Mouse (Mus musculus) bone marrow, adult 2 months (tissue): ENCODE data around the gene Rars.

ENCODE experiments used
- CTCF ChIP-seq: fragments of 200-500 bp; IDR thresholded peaks from 2 replicates; pipeline ENCODE4 v1.5.1; 2011; ENCODE audit warnings: low read length, control low read depth; ENCODE audit not compliant: control insufficient read depth, insufficient read depth
- POLR2A ChIP-seq: fragments of 200-500 bp; IDR thresholded peaks from 2 replicates; pipeline ENCODE4 v1.6.1; 2011; ENCODE audit warnings: low read depth, mild to moderate bottlenecking, control low read depth, low read length, borderline replicate concordance; ENCODE audit not compliant: control insufficient read depth

DNA sequence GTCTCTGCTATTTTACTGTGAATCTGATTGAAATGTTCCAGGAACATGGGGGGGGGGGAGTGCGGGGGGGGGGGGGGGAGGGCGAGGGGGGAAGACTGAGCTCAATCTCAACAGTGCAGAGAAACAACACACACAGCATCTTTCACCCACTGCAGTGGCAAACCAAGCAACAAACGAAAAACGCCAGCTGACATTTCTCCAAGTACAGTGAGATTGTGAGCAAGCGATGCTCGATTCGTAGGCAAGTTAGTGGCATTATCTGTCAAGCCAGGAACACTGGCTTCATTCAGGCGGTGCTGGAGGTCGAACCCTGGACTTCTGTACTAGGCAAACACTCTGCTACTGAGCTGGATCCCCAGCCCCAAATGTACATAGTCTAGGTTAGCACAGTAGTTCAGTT lies 21.3 kb upstream of the Rars start:
- TF ChIP-seq CTCF (no peak), POLR2A (no peak)
